Mouse (Mus musculus) left cerebral cortex, postnatal 36 days (tissue): ENCODE measurements around the gene Iqcn. TPM values are rescaled to one million over a fixed set of nuclear protein-coding genes. Genes with fewer than 3 reads are reported as not detected.

ENCODE experiments used
- DNase-seq, 2 experiments: peaks; one replicate each; pipeline ENCODE4 v3.0.0; 2021 to 2022; ENCODE audit warnings: low spot score in 2 of 2, mixed read lengths in 1 of 2
- intact Hi-C: fragments of 180-260 bp; cut with DNase I; formaldehyde crosslinking; loops from one replicate; pipeline ENCODE4 v1.15.1; 2025
- total RNA-seq, 2 experiments: library from RNA; stranded (reverse); gene quantifications; 2 replicates each; pipeline ENCODE4 v1.2.3; 2021

The Iqcn gene
- total RNA-seq, 2 experiments from 2014 or later = 0.10 to 0.34 TPM

GRCm38 (mm10) chr8:70675336-70675735 lies 27.9 kb upstream of the Iqcn start:
- intact Hi-C loops = no loop called here

DNA sequence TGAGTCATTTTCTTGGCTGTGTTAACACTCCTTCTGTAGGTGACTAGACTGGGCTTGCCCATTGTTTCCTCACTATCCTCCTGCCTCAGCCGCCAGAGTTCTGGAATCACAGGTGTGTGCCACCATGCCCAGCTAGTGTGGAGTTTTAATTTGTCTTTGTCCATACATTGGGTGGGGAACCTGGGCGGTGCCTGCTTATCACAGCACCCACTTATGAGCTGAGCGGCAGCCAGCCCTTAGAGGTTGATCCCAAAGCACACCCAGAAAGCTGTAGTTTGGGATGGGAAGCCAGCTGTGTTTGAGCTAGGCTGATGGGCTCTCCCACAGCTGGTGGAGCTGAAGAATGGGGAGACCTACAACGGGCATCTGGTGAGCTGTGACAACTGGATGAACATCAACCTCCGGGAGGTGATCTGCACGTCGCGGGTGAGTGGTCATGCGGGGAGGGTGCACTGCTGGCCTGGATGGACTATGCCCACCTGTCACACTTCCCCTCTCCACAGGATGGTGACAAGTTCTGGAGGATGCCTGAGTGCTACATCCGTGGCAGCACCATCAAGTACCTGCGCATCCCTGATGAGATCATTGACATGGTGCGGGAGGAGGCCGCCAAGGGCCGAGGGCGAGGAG lies 25.7 kb upstream of the Iqcn start:
- DNase-seq = no peak
- intact Hi-C loops = no loop called here

More at GRCm38 (mm10) chr8:70675336-70675735, 27.9 kb upstream of the Iqcn start:
- DNase-seq = no peak

DNA sequence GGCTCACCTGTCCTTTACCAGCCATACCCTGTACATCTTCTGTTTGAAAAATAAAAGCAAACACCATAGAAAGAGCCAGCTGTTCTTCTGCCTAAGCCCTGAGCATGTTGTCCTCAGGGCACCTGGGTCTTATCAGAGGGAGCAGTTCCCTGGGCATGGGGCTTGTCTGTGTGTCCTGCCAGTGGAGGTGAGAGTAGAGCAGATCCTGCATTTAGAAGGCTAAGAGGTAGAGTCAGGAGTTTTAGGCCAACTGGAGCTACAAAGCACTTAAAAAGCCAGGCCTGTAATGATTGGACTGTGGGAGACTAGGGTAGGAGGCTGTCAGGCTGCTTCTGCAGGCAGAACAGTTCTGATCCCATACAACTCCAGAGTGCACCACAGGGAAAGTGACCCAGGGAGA lies 24.6 kb upstream of the Iqcn start:
- DNase-seq = no peak
- intact Hi-C loops = no loop called here

- intact Hi-C loops = no loop called here
- no peak for DNase-seq
Observed at GRCm38 (mm10) chr8:70679404-70679803, 23.9 kb upstream of the Iqcn start.

DNA sequence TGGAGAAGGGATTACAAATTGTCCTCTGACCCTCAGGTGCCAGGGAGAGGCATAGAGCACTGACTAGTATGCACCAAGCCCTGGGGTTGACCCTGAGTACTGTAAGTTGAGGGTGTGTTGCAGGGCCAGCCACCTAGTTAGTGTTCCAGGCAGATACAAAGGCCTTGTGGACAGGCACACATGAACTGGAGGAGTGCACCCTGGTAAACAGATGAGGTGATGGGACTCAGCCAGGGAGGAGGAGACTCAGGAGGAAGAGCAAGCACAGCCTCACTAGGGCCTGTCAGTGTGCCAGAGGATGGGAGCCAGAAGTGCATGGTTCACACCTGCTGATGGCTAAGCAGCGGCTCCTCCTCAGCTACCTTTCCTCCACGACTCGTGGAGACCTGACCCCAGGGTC lies 23.2 kb upstream of the Iqcn start:
- intact Hi-C loops = no loop called here
- DNase-seq = no peak

- no peak for DNase-seq
- intact Hi-C loops = no loop called here
Observed at GRCm38 (mm10) chr8:70681410-70681809, 21.8 kb upstream of the Iqcn start.

DNA sequence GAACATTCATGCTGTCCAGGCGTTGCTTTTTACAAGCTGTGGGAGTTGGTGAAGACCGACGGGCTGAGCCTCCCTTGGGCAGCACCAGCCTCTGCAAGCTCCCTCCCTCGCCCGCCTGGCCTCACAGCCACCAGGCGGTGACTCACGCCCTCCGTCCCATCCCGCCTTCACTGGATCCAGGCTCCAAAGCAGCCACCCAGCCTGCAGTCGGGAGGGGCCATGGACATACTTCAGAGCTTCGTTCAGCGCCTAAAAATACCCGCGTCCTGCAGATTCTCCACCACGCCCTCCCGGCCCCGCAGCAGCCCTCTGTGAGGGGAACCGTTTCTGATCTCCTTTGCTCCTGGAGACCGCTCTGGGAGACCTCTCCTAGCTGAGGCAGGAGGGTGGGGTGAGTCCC lies 21.1 kb upstream of the Iqcn start:
- intact Hi-C loops = no loop called here
- peak; percentile 69 to 73 for DNase-seq

DNA sequence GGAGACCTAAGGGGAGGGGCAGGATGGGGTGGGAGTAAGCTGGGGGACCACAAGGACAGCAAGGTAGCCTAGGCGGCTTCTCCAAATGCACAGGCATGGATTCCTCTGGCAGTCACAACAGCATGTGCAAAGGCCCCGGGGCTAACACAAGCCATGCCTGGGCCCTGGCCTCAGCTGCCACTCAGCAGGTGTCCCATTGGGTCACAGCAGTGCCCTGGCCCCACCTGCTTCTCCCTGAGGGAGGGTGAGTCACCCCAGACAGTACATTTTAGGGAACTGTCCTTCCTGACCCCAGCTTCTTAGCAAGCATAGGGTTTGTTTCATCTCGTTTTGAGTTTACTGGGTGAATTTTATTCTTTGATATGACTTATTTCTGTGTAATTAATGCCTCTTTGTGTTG lies 20.6 kb upstream of the Iqcn start:
- no peak for DNase-seq
- intact Hi-C loops = no loop called here

- intact Hi-C loops = no loop called here
- DNase-seq = peak; percentile 82 to 87
Observed at GRCm38 (mm10) chr8:70684291-70684690, 19.0 kb upstream of the Iqcn start.

GRCm38 (mm10) chr8:70687576-70687975 lies 15.7 kb upstream of the Iqcn start:
- no peak for DNase-seq
- intact Hi-C loops = no loop called here

DNA sequence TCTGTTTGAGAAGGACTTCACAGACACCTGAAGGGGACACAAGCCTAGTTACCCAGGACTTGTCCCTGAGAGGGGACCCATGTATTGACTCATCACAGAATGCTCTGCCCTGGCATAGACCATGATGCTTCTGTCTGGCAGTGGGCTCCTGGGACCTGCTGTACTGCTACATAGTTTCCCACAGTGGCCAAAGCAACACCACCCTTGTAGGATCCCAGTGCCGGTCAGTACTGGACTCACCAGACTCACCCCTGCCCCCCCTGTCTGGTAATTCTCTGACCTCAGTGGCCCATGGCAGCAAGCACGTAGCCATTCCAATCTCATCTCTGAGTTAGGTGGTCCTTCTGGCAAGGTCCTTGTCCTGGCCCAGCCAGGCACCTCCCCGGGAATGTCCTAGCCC lies 15.1 kb upstream of the Iqcn start:
- DNase-seq = no peak
- intact Hi-C loops = no loop called here

DNA sequence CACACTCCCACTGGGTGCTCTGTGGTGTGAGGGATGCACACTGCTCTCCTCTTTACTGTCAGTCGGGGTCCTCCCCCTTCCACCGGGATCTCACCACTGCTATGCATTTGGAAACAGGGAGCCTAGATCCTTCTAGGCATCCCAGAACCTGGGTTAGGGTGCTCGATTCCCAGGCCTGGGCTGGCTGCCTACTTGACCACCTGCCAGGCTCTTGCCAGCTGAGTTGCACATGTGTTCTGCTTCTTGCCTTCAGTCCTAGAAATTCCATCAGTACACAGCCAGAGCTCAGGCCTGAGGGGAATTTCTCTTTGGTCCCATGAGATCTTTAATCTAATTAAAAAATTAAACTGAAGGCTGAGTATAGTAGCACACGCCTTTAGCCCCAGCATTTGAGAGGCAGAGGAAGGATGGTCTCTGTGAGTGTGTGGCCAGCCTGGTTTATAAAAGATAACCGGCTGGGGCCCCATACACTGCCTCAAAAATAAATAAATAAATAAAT lies 13.3 kb upstream of the Iqcn start:
- DNase-seq = no peak
- intact Hi-C loops = no loop called here

GRCm38 (mm10) chr8:70691230-70691629 lies 12.0 kb upstream of the Iqcn start:
- intact Hi-C loops = no loop called here
- DNase-seq = no peak

DNA sequence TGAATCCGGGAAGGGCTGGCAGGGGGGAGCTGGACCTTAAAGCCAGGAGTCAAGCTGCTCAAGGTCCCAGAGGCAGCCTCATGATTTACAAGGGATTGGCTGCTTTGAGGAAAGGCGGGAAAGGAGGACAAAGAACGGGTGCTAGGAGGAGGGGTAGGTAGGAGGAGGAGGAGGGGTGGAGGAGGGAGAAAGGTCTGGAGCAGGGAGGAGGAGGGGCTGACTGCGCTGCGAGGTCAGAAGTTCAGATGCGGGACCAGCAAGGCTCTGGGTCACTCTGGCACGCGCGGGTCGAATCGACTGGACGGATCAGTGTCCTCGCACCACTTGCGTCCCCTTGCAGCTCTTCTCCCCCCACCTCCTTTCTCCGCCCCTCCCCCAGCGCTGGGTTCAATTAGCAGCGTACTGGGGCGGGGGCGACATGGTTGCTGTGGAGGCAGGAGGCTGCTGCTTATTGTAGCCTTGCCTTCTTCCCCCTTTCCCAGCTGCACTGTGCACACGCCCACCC lies 11.5 kb upstream of the Iqcn start:
- DNase-seq = no peak
- intact Hi-C loops = no loop called here

DNA sequence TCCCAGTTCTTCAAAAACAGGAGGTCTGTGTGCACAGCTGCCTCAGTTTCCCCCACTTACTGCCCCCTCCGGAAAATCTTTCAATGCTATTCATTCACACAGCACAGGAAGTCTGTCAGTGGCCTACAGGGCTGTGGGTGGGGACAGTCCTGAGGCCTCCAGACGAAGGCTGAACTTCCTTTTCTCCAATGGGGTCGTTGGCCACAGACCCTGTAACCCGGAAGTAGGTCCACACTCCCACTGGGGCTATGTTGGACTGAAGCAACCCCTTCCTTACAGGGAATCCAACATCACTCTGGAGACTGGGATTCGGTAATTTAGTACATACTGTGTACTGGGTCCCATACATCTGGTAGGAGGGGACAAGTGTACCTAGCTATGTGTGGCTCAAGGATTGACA lies 9.6 kb upstream of the Iqcn start:
- intact Hi-C loops = no loop called here
- DNase-seq = no peak

GRCm38 (mm10) chr8:70695318-70696018 lies 7.8 kb upstream of the Iqcn start:
- DNase-seq = no peak
- intact Hi-C loops = no loop called here

DNA sequence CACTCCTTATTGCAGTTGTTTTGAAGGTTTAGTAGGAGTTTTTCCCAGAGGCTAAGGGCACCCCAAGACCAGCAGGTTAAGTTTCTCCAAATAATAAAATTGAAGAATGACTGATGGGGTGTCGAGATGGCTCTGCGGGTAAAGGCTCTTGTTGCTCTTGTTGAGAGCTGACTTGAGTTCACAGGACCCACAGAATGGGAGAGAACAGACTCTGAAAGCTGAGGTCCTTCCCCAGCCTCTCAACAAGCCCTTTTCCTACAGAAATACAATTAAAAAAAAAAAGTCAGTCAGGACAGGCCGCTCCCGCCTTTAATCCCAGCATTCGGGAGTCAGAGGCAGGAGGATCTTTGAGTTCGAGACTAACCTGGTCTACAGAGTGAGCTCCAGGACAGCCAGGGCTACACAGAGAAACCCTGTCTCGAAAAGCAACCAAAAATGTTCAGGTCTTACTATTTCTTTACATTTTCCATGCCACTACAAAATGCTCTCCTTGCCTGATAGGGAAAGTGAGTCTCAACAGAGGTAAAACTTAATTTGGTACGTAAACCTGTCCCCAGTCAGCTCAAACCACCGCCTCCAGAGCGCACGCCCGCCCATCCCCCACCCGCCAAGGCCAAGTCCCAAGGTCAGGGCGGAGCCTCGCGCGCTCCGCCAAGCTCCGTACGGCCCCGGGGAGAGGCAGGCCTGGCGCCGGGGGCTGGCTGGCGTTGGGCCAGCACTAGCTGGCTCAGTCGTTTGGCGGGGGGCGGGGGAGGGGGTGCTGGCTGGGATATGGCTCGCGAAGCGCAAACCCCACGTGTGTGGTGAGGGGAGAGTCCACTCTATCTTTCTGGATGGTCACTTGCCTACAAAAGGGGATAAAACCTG lies 7.0 kb upstream of the Iqcn start:
- intact Hi-C loops = no loop called here
- DNase-seq = no peak

GRCm38 (mm10) chr8:70696946-70697345 lies 6.3 kb upstream of the Iqcn start:
- intact Hi-C loops = no loop called here
- DNase-seq = no peak

DNA sequence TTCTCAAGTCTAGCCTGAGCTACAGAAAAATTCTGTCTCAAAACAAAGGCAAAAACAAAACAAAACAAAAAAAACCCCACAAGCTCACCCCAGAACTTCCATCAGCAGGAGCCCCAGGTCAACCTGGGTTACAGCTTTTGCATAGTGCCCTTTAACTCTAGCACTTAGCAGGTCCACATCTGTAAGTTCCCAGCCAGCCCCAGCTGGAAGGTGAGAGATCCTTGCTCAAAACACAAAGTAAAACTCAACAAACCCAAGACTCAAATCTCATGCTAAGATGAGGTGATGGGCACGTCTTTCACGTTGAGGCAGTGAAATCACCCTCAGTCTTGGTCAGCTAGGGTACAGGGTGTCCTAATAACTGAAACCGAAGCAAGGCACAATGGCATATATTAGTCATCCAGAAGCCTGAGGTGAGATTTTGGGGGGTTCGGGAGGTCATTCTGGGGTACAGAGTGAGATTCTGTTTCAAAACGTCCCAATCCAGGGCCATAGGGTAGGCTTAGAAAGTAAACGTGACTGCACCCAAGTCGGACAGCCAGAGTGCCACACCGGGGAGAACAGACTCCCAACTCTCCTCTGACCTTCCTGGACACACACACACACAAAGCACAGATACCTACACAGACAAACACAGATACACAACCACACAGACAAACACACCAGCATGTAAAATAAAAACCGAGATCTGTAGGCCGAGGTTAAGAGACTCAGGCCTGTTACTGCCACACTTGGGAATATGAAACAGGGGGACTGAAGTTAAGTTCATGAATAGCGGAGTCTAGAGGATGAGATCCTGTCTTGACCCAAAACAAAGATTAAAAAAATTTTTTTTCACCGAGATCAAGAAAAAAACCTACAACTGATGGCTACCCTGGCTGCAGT lies 5.6 kb upstream of the Iqcn start:
- no peak for DNase-seq
- intact Hi-C loops = loop anchor here (1.0 kb wide), 1 partner anchor 24 kb away; the partner anchor contains the start of gene Lsm4
